Mouse (Mus musculus) testis, adult 2 months (tissue): ENCODE data around the gene Cep57l1. TPM values are rescaled to one million over a fixed set of nuclear protein-coding genes. Genes with fewer than 3 reads are reported as not detected.

Experiments used
- H3K27ac ChIP-seq: fragments of 200-500 bp; 2 replicates; pipeline ENCODE4 v1.5.1; 2012; ENCODE audit warnings: low read depth, low read length; ENCODE audit not compliant: control insufficient read depth, insufficient read depth
- H3K27me3 ChIP-seq: fragments of 200-500 bp; 2 replicates; pipeline ENCODE4 v1.6.1; 2012; ENCODE audit warnings: mild to moderate bottlenecking, low read length, moderate library complexity; ENCODE audit not compliant: control insufficient read depth, insufficient read depth
- H3K36me3 ChIP-seq: fragments of 200-500 bp; 2 replicates; pipeline ENCODE4 v1.6.1; 2012; ENCODE audit warnings: mild to moderate bottlenecking, low read length; ENCODE audit not compliant: control insufficient read depth, insufficient read depth
- H3K4me1 ChIP-seq: fragments of 200-500 bp; 2 replicates; pipeline ENCODE4 v1.6.1; 2012; ENCODE audit warnings: low read length; ENCODE audit not compliant: control insufficient read depth, insufficient read depth
- H3K4me3 ChIP-seq: fragments of 200-500 bp; 2 replicates; pipeline ENCODE4 v1.5.1; 2012; ENCODE audit warnings: low read depth, mild to moderate bottlenecking, low read length, moderate library complexity, mixed read lengths; ENCODE audit not compliant: control insufficient read depth
- CTCF ChIP-seq: fragments of 200-500 bp; IDR thresholded peaks from 2 replicates; pipeline ENCODE4 v1.5.1; 2012; ENCODE audit warnings: low read depth, mild to moderate bottlenecking, inconsistent platforms, low read length, moderate library complexity; ENCODE audit not compliant: control insufficient read depth, insufficient read depth, insufficient replicate concordance
- POLR2A ChIP-seq: fragments of 200-500 bp; IDR thresholded peaks from 2 replicates; pipeline ENCODE4 v1.6.1; 2012; ENCODE audit warnings: low read depth, mild to moderate bottlenecking, inconsistent platforms, low read length, moderate library complexity; ENCODE audit not compliant: control insufficient read depth
- polyA plus RNA-seq: library from polyadenylated mRNA; depleted of rRNA; stranded (reverse); fragments of >200 nt; gene quantifications from 2 replicates; pipeline ENCODE4 v1.2.3, GENCODE M21; 2012

Gene Cep57l1
- polyA plus RNA-seq, 1 experiment, result 18.9 TPM

DNA sequence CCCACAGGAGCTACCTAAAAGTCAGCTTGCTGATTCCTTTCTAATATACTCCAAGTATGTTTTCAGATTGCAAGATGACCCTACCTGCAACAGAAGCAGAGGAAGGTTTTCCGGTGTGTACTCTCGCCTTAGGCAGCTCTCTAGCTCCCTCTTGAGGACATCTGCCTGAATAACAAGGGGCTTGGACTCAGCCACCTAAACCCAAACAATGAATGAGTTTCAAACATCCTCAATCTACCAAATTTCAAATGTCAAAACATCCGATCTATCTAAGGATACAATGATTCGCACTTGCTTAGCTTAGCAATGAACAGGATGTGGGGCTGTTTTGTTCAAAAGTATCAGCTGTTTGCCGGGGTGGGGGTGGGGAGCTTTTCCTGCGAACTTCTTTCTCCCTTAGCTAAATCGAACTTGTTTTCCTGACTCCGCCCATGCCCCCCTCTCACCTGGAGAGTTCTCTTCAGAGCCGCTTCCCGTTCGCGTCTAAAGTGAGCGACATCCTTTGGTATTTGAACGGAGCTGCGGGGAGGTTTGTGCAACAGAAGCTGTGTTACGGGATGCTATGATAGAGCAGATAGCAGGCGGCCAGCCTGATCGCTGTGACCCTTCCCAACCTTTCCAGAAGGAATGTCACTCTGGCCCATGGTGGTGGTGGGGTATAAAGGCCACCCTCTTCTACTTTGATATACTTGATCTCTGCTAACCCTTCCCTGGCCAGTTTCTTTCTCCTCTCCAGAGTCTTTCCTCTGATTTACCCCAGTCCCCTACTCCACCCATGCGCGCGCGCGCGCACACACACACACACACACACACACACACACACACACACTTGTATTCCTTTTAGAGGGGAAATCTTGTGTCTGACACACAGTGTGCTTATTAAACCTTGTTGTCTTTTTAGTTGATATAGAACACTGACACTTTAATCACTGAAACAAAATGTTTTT, 119.5 kb downstream of the Cep57l1 start:
- Histone ChIP-seq H3K27ac (no peak overlapping the region), H3K4me3 (peak overlapping the region; percentile 67), H3K4me1 (peaks cover 6% of the 10 kb centered on the region), H3K27me3 (no peaks in the 10 kb centered on the region), H3K36me3 (no peaks in the 10 kb centered on the region)
- no peak for TF ChIP-seq POLR2A
- TF ChIP-seq CTCF, result peak; percentile 63; the same call in 1 of the 2 replicates

DNA sequence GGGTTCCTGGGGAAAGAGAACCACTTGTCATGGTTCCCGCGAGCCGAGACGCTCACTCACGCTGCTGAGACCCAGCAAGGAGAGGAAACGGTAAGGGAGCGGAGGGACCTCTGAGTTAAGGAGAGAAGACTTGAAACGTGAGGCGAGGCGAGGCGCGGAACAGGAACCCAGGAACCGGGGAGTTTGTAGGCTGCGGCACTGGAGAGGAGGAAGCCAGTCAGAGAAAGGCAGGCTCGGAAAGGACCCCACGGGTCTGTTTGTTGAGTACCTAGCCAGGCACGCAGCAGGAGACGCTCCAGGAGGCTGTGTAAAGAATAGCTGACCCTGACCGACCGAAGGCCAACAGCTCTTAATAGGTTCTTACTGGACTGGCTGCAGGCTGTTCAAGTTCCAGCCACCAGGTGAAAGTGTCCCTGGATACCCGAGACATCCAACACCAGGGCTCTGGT, 125.1 kb downstream of the Cep57l1 start:
- TF ChIP-seq POLR2A, result no peak
- H3K4me3 ChIP-seq, result no peak overlapping the region
- H3K36me3 ChIP-seq, result no peaks in the 10 kb centered on the region

DNA sequence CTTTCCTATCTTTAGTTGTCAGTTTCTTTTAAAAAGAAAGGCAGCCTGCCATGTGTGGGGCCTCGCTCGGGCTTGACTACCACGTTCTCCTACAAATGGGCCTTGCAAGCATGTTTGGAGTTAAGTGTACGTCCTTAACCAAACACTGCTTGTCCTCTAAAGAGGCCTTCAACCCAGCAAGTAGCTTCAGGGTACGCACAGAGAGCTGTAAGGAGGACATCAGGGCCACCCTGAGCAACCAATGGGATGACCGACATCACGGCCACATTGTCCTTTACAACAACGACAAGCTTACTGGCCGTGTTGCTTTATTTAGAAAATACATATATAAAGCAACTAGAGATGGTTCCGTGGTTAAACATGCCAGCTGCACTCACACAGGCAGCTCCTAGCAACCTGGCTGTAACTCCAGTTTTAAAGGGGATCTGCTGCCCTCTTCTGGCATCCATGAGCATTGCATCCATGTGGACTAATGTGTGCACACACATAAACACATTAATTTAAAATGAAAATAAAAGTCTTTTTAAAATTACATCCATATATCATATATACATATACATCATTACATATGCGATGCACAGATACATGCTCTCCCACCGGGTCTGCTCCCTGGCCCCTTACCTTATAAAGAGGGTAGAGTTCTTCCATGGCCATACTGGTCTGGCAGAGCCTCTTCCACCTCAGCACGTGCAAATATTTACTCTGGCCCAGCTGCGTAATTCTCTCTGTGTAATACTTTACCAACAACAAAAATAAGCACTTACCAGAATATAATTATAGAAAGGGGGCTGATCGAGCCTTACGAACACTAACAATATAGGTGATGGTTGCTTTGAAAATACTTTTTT, 126.9 kb downstream of the Cep57l1 start:
- Histone ChIP-seq H3K4me3 (no peak overlapping the region), H3K4me1 (peaks cover 2% of the 10 kb centered on the region; the same call in 1 of the 2 replicates), H3K36me3 (no peaks in the 10 kb centered on the region), H3K27ac (no peak overlapping the region; the same call in 1 of the 2 replicates), H3K27me3 (no peaks in the 10 kb centered on the region)
- TF ChIP-seq POLR2A (no peak), CTCF (peak; percentile 62; the same call in 1 of the 2 replicates)

More for the DNA sequence above, 125.1 kb downstream of the Cep57l1 start:
- Histone ChIP-seq H3K4me1 (peaks cover 2% of the 10 kb centered on the region; the same call in 1 of the 2 replicates), H3K27me3 (no peaks in the 10 kb centered on the region), H3K27ac (no peak overlapping the region)

GRCm38 (mm10) chr10:41678746-41679360, 130.8 kb downstream of the Cep57l1 start:
- Histone ChIP-seq H3K27me3 (no peaks in the 10 kb centered on the region), H3K36me3 (no peaks in the 10 kb centered on the region), H3K4me3 (no peak overlapping the region), H3K27ac (no peak overlapping the region), H3K4me1 (no peaks in the 10 kb centered on the region)
- peak; percentile 28; the same call in 1 of the 2 replicates for TF ChIP-seq CTCF
- no peak for TF ChIP-seq POLR2A

- Histone ChIP-seq H3K27me3 (no peaks in the 10 kb centered on the region), H3K27ac (no peak overlapping the region), H3K36me3 (no peaks in the 10 kb centered on the region), H3K4me3 (no peak overlapping the region), H3K4me1 (no peaks in the 10 kb centered on the region)
- TF ChIP-seq CTCF (no peak), POLR2A (no peak)
Observed at GRCm38 (mm10) chr10:41677396-41677795, 132.3 kb downstream of the Cep57l1 start.

DNA sequence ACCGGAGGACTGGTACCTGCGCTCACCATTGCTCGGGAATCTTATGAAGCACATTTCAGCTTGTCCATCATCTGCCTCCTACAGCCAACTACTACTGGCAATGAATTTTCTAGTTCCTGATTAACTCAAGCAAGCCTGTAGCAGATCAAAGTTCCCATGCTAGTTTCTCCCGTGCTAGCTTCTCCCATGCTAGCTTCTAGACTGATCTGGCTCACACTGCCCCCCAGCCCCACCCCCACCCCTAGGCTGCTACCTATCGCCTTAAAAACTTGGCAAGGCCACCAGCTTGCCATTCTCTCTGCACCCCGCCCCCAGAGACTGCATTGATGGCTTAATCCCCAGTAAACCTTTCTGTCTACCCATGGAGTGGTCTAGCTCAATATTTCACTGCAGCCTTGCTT, 133.0 kb downstream of the Cep57l1 start:
- H3K27ac ChIP-seq, result no peak overlapping the region
- no peaks in the 10 kb centered on the region for H3K27me3 ChIP-seq
- H3K4me3 ChIP-seq, result no peak overlapping the region
- TF ChIP-seq CTCF (no peak), POLR2A (no peak)
- H3K4me1 ChIP-seq, result no peaks in the 10 kb centered on the region
- H3K36me3 ChIP-seq, result no peaks in the 10 kb centered on the region
